Mouse (Mus musculus): Measurements from ENCODE around the gene Thoc3.

Thoc3 gene

DNA sequence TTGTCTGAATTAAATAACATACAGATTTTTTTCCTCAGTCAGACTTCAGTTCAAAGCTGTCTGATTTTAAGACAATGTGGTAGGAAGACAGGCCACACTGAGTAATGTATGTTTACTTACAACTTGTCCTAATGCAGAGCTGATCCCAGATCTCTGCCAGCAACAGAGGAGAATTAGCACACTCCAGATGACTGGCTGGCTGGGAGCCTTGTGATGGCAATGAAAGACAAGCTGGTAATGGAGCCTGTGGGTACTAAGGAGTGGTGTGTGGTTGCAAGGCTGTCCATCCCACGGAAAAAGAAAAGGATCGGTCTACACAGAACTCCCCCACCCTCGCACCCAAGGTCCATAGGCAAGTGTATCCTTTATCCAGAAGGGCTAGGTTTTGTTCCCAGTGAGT lies 25.0 kb downstream of the Thoc3 start:
- no peak for DNase-seq (ENCODE audit: low read depth, low spot score)

DNA sequence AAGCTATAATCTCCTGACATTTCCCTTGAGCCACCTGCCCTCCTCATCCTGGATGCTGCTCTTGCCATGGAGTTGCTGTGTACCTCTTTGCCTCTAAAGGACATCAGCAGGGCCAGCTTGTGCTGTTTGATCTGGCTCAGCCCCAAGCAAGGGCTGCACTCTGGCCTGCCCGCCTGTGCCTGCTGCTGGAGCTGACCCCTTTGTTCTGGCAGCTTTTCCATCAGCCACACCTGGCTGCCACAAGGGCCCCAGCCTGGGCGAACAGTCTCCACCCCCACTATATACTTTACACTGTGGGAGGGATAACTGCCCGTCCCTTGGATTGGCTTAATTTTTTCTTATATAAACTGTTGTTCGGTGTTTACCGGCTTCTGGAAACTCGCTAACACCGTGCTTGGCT lies 28.7 kb downstream of the Thoc3 start:
- DNase-seq (ENCODE audit: low read depth, low spot score), result no peak

DNA sequence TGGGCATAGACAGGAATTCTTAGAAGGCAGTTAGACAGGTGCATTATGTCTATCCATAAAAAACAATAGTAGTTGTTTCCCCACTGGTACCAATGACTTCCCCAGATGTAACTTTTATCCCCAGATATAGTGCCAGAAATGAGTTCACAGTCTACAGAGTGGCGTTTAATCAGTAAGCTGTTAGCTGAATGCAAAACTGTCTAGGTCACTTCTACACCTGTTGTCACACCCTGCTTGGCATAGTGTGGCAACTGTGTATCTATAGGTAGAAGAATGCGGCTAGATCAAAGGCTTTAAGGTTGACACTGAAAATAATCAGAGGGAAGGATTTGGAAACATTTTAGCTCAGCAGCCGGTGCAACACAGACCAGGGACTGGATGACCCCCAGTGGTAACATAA lies 29.8 kb downstream of the Thoc3 start:
- DNase-seq (ENCODE audit: low read depth, low spot score), result no peak

DNA sequence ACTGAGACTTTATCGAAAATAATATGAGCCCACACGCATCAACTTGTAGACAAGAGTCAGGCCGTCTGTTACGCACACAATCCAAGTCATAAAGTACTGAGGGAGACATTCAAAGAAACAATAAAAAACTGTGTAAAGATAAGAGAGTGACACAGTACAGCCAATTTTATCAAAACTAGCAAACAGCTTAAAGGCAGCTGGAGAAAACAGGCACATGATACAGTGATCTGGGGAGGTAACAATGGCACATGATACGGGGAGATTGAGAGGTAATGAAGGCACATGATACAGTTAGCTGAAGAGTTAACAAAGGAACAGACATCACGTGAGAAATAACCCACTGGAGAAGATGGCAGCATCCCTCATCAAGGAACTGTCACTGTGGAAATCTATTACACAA lies 31.6 kb downstream of the Thoc3 start:
- no peak for DNase-seq (ENCODE audit: low read depth, low spot score)

DNA sequence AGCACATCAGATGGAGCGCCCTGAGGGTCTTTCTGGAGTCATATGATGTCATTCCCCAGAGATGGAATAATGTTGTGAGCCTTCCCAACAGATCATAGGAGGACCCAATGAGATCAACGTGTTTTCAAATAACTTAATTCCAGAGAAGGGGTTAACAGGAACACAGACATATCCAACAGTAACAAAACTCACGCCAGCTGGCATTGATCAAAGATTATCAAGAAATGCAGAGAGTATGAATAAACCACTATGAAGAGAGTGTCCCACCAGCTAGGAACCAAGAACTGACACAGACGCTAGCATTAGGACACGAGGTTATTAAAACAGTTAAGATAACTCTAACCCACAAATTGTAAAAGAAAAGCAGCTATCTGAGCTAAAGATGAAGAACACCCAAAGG lies 32.0 kb downstream of the Thoc3 start:
- no peak for DNase-seq (ENCODE audit: low read depth, low spot score)

DNA sequence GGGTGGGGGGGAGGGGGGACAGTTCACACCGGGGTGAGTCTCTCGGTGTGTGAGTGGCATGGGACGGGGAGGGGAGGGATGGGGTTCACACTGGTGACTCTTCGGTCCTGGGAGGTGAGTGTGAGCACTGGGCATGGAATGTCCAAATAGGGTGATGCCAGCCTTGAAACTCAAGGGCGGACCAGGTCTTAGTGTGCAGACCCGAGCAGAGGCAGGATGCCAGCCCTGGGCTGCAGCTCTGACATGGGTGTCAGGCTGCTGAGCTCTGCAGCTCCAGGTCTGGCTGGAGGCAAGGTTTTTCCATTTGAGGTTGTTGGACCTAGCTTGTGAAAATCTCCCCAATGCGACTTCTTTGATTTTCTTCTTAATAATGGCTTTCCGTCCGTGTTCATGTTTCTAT lies 37.5 kb downstream of the Thoc3 start:
- DNase-seq (ENCODE audit: low read depth, low spot score), result no peak

DNA sequence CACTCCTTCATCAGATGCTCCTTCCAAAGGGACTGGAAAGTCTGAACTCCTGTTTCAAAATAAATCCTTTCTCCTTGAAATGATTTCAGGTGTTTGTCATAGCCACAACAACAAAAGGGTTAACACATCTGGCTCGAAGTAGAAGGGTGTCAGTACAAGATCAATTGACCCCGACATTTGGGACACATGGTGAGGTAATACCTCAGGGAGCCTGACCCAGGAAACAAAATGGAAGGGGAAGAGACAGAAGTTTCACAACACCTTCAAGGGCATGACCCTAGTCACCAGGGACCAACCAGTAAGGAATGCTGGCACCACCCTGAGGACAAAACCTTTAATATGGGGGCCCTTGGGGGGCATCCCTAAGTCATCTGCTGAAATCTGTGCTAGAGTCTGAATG lies 38.6 kb downstream of the Thoc3 start:
- no peak for DNase-seq (ENCODE audit: low read depth, low spot score)

DNA sequence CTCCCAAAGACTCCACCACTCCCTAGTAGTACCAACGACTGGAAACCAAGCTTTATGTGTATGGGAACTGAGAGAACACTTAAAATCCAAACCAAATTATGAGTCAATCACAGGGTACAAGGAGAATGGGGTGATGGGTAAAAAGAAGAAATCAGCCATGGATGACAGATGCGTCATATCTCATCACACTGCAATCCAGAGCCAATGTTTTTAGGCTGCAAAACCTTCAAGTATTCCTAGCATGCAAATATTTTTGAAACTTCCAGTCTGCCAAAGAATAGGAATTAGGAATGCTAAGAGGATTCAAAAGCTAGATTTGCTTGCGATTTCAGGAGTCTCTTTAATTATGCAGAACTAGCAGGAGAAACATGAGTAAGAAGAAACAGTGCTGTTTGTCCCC lies 39.9 kb downstream of the Thoc3 start:
- DNase-seq (ENCODE audit: low read depth, low spot score), result no peak

DNA sequence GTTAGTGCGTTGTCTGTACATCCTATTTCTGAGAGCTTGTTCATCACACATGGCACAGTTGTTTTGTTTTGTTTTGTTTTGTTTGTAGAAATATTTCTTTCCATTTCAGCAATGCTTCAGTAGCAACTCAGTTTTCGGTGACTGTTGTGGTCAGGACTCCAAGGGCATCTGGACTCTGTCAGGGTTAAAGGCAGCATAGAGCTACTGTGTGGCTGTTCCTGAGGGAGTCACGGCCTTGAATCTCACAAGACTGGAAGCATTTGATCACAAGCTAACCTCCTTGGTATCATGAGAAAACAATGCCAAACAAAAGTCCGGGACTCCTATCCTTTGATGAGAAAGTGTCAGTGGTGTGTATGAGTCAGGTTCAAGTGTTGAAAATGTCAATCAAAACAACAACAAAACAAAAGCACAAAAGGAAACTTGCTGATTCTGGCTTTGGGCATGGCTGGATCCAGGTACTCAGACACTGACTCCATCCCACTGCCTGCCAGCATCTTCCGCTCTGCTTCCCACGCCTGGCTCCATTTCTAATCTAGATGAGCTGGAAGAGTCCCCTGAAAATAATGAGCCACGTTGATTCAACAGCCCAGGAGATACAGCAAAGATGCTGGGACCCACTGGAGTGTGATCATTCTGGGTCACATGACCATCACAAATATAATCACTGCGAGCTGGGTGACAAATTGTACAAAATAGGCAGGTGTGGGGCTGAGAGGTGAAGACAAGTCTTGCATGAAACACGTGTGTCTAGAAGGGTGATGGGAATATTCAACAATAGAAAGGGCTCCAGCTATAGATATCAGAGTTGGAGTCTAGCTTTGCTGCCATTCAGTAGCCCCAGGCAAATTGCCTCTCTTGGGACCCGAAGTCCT lies 41.6 kb downstream of the Thoc3 start:
- DNase-seq (ENCODE audit: low read depth, low spot score), result no peak

DNA sequence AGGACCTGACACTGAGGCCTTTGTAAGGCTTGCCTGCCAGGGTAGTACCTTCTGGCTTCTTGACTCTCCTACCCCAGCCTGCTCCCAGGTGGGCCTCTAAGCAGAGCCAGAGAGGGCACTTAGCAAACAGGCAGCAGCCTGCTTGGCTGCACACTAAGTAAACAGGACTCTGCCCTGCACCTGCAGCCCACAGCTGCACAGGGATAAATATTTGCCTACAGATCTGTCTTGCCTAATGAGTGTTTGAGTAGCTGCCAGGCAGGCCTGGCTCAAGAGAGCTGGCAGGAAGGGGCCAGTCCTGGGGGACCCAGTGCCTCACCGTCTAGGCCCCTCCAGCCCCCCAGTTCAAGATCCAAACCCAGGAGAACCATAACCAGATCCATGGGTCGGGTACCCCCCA lies 43.4 kb downstream of the Thoc3 start:
- no peak for DNase-seq (ENCODE audit: low read depth, low spot score)

DNA sequence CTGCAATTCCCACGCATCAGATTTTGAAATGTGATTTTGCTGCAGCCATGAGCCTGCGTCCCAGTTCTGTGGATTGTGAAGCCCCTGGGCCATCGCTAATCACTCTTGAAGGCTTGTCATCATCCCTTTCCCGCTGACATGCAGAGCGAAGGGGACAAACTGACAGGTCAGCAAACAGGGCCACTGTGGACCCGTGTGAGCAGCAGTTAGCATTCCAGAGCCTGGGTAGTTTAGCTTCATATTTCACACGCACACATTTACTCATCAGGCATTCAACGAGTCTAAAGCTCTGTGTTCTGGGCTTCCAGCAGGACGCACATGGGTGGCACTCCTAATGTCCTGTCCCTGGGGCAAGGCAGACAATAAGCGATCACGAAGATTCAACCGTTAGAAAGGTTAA lies 48.4 kb downstream of the Thoc3 start:
- DNase-seq (ENCODE audit: low read depth, low spot score), result no peak

DNA sequence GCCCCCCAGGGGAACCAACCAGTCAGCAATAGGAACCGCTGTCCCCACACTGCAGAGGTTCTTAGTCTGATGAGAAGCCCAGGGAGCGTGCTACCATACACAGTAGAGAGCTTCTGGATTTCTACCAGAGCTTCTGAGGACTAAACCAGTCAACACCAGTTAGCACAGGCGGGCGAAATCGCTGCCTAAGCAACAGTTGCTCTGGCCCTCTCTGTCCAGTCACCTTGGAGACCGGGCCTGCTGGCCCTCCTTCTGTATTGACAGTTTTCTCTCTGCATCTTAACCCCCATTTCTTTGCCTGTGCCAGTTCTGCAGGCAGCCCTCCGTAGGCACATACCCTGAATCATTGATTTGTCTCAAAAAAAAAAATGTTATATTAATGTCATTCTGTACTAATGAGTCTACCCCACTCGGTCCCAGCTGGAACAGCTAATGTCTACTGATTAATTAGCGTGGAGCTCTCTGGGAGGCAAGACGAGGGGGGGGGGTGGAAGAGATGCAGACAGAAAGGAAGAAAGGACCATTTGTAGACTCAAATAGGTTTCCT lies 49.8 kb downstream of the Thoc3 start:
- no peak for DNase-seq (ENCODE audit: low read depth, low spot score)

DNA sequence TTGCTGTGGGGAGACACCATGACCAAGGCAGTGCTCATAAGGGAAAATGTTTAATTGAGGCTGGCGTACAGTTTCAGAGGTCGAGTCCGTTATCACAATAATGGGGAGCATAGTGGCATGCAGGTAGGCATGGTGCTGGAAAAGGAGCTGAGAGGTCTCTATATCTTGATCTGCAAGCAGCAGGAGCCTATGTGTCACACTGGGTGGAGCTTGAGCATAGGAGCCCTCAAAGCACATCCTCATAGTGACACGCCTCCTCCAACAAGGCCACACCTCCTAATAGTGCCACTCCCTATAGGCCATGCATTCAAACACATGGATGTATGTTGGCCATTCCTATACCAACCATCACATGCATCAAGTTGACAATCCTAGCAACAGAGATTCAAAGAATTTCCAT lies 53.6 kb downstream of the Thoc3 start:
- no peak for DNase-seq (ENCODE audit: low read depth, low spot score)

DNA sequence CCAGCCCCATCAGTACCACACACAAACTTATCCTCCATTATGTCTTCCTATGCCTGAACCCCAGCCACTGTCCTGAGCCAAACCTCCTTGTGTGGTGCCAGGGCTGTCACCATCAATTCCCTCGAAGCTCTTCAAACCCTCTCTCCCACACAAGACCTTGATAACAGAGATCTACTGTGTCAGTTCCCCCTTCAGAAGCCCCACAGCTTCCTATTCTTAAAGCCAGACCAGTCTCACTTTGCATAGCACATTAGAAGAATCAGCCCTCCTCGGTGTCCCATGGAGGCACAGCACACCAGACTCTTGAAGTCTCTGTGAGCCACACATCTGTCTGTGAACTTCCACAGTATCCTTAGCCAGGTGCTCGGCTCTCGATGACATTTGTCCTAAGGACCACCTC lies 55.9 kb downstream of the Thoc3 start:
- DNase-seq (ENCODE audit: low read depth, low spot score), result no peak

DNA sequence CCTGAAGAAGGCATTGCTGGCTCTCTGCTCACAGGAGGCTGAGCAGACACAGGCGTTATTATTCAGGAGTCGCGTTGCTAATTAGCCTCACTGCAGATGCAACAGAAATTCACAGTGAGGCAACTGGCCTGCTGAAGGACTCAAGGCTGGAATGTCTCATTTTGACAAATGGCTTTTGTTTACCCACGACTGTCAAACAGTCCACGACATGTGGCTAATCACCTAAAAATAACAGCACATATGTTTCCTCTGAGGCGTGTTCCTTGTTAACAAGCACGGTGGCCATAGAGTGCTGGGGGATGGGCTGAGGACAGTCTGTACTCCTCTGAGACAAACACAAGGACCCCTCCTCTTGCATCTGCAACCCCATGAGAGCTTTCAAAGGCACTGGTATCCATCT lies 56.4 kb downstream of the Thoc3 start:
- no peak for DNase-seq (ENCODE audit: low read depth, low spot score)

DNA sequence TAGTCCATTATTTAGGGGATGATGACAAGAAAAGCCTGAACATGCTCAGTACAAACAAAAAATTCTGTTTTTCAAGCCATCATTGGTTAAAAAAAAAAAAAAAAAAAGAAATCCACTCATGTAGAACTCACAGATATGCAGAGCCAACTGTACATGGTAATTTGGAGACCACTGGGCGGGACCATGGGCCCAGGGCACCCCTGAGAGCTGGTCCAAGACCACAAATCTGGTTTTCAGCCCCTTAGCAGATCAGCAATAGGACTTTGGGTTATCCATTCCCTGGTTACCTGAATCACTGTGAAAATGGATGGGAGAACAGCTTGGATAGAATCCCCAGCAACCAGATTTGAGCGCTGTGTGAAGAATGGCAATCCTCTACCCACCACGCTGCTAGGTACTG lies 57.0 kb downstream of the Thoc3 start:
- DNase-seq (ENCODE audit: low read depth, low spot score), result no peak
